Mouse (Mus musculus) kidney, adult 11 months (tissue): Measurements from ENCODE around the gene F2rl1.

Experiments
- DNase-seq: peaks from one replicate; pipeline ENCODE4 v3.0.0; 2022

The F2rl1 gene

GRCm38 (mm10) chr13:95524674-95525491, at the start of gene F2rl1:
F2rl1 (minus strand) TSS chr13:95525227.
- peak; percentile 95 for DNase-seq

- no peak for DNase-seq
These were observed 45.9 kb upstream of the F2rl1 start for GRCm38 (mm10) chr13:95570877-95571276.

GRCm38 (mm10) chr13:95569326-95569725, 44.3 kb upstream of the F2rl1 start:
- no peak for DNase-seq

- DNase-seq: no peak
These were observed 43.3 kb upstream of the F2rl1 start for GRCm38 (mm10) chr13:95568336-95568735.

GRCm38 (mm10) chr13:95566841-95567551, 42.0 kb upstream of the F2rl1 start:
- no peak for DNase-seq

GRCm38 (mm10) chr13:95563693-95564092, 38.7 kb upstream of the F2rl1 start:
- DNase-seq: peak; percentile 39

- no peak for DNase-seq
These were observed 38.1 kb upstream of the F2rl1 start for GRCm38 (mm10) chr13:95563066-95563610.

GRCm38 (mm10) chr13:95557326-95557725, 32.3 kb upstream of the F2rl1 start:
- DNase-seq: no peak

- no peak for DNase-seq
These were observed 29.0 kb upstream of the F2rl1 start for GRCm38 (mm10) chr13:95553885-95554492.

- no peak for DNase-seq
These were observed 25.8 kb upstream of the F2rl1 start for GRCm38 (mm10) chr13:95550636-95551370.

GRCm38 (mm10) chr13:95549421-95549820, 24.4 kb upstream of the F2rl1 start:
- DNase-seq: no peak

GRCm38 (mm10) chr13:95548856-95549255, 23.8 kb upstream of the F2rl1 start:
- DNase-seq: no peak

GRCm38 (mm10) chr13:95548291-95548789, 23.3 kb upstream of the F2rl1 start:
- DNase-seq: no peak

GRCm38 (mm10) chr13:95547090-95547611, 22.1 kb upstream of the F2rl1 start:
- no peak for DNase-seq

GRCm38 (mm10) chr13:95546251-95546650, 21.2 kb upstream of the F2rl1 start:
- no peak for DNase-seq

- DNase-seq: no peak
These were observed 20.7 kb upstream of the F2rl1 start for GRCm38 (mm10) chr13:95545729-95546186.

GRCm38 (mm10) chr13:95538021-95538420, 13.0 kb upstream of the F2rl1 start:
- no peak for DNase-seq

GRCm38 (mm10) chr13:95536117-95536493, 11.1 kb upstream of the F2rl1 start:
- no peak for DNase-seq

GRCm38 (mm10) chr13:95535461-95536116, 10.6 kb upstream of the F2rl1 start:
- DNase-seq: no peak

GRCm38 (mm10) chr13:95535026-95535425, 10.0 kb upstream of the F2rl1 start:
- DNase-seq: no peak

- DNase-seq: peak; percentile 33
These were observed 9.1 kb upstream of the F2rl1 start for GRCm38 (mm10) chr13:95534131-95534561.

- DNase-seq: no peak
These were observed 8.6 kb upstream of the F2rl1 start for GRCm38 (mm10) chr13:95533640-95534039.
